Mouse (Mus musculus): ENCODE measurements around the gene Vdac1. TPM values are rescaled to one million over a fixed set of nuclear protein-coding genes. Genes with fewer than 3 reads are reported as not detected.
A peak's percentile ranks its signal among the peaks of the same experiment; 100 is the strongest.

Vdac1 gene
- 221 and 222 TPM in 2 replicates for polyA plus RNA-seq (2016; fragmentation: Nextera tagmentation; extraction: Ambion mirVana)

DNA sequence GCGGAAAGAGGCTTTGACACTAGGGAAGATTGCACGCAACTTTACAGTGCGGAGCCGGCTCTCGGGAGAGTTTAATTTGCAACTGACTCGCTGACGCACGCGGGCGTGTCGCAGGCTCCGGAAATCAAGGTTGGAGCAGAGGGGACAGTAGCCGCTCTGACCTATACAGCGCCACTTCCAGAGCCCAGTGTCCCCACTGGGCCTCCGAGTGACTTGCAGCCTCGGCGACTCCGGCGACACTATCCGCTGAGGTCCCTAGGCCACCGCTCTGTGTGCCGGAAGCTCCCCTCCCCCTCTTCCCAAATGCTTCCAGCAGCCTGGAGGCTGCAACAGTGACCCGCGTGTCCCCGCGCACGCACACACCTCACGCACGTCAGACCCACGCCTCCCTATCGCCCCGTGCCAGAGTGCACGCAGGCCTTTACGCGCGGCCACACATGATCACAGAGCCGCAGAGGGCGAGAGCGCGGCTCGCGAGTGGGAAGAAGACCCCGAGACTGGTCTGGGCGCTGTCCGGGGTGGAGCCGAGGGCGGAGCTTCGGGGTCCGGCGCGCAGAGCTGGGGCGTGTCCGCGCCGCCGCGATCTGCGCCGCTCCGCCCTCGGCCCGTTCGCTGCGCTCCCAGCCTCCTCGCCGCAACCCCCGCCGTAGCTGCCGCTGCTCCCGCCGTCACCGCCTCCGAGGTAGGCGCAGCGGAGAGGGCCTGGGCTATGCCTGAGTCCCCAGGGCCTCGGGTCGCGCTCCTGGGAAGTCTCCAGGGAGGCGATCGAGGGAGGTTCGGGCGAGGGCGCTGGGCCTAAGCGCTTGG, at the start of gene Vdac1:
Gene Vdac1 (plus strand): TSS at position 390 of the 807 bp plus-strand sequence.
- no peaks in the 10 kb centered on the region for H3K36me3 ChIP-seq
- peak within 1 kb of the TSS; percentile 97 for H3K27ac ChIP-seq (replicated peaks)
- 0 out of 2 replicates have a peak, but pooled peaks cover under 1% of the 10 kb centered on the region for H3K9me3 ChIP-seq (replicated peaks)
- under 1% methylated on average over 84 of the region's 84 CpGs for WGBS
- H3K27me3 ChIP-seq (ENCODE audit: low read depth, poor library complexity, severe bottlenecking): 0 out of 2 replicates have a peak, but pooled peaks cover 3% of the 10 kb centered on the region
- peaks cover 47% of the 10 kb centered on the region for H3K4me1 ChIP-seq
- peak; percentile 89 for DNase-seq (ENCODE audit: low spot score)
- H3K4me3 ChIP-seq: peak within 1 kb of the TSS; percentile 92

DNA sequence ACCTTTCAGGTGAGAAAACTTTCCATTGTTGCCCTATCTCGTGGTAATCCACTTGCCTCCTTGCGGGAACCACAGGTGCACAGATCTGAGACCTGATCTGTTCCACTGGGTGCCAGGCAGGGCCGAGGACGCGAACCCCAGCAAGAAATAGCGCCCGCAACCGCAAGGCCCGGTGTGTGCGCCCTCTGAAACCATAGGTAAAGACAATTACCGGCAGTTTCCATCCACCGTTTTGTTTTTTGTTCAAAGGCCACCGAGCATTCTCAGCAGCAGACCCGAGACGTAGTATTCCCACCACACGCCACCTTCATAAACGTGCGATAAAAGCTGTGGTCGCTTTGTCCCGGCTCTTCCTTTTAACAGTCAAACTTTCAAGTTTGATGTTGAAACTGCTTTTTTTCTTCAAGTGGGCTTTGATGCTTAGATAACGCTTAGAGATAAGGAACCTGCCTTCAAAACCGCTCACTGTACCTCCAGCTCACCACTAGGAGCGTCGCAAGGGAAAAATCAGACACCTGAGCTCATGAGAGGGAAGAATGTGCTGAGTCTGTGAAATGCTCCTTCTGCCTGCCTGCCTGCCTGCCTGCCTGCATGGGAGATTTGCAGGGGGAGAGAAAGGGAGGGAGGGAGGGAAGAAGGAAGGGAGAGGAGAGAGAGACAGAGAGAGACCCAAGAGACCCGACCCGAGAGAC, 46.4 kb upstream of the Vdac1 start:
- no peak for DNase-seq (ENCODE audit: low spot score)
- Histone ChIP-seq H3K27ac (replicated peaks) (no peak overlapping the region), H3K27me3 (ENCODE audit: low read depth, poor library complexity, severe bottlenecking) (peaks cover 29% of the 10 kb centered on the region), H3K36me3 (no peaks in the 10 kb centered on the region), H3K4me3 (no peak overlapping the region), H3K9me3 (replicated peaks) (no peaks in the 10 kb centered on the region), H3K4me1 (0 out of 2 replicates have a peak, but pooled peaks cover 6% of the 10 kb centered on the region)
- WGBS: 20% methylated on average over 26 of the region's 26 CpGs

DNA sequence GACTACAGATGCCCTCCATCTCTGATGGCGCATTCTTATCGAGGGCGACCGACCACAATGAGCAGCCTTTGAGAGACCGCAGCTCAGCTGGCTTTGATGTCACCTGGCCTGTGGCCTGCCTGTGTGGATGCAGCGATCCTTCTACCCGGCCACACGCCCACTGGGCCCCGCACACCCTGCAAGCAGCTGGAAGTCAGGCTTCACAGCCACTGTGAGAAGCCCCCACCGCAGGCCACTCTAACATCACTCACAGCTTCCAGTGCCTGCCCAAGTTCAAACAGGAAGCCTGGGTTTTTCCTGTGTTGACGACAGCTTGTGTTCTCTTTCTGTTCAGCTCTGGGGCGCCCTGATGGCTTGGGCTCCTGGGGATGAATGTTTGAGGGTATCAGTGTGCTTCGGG, 42.2 kb upstream of the Vdac1 start:
- Histone ChIP-seq H3K27me3 (ENCODE audit: low read depth, poor library complexity, severe bottlenecking) (peaks cover 21% of the 10 kb centered on the region), H3K4me3 (no peak overlapping the region), H3K9me3 (replicated peaks) (no peaks in the 10 kb centered on the region), H3K4me1 (0 out of 2 replicates have a peak, but pooled peaks cover 6% of the 10 kb centered on the region), H3K27ac (replicated peaks) (no peak overlapping the region), H3K36me3 (no peaks in the 10 kb centered on the region)
- no peak for DNase-seq (ENCODE audit: low spot score)
- WGBS: 80% methylated on average over 13 of the region's 13 CpGs

DNA sequence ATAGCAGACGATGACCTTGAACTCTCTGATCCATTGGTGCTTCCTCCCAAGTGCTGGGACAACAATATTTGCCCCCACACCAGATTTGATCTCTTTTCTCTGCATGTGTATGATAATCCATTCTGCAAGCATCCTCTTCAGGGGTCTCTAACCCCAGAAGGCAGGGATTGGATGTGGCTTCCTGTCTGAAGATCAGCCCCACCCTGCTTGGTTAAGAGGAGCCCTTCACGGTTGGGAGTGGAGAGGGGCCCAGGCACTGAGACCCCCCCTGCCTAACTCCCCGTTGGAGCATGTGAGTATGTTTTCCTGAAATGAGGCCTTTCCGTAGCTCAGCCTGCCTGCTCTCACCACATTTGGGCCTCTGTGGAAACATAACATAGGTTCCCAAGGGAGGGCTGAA, 41.0 kb upstream of the Vdac1 start:
- Histone ChIP-seq H3K9me3 (replicated peaks) (no peaks in the 10 kb centered on the region), H3K4me3 (no peak overlapping the region), H3K36me3 (no peaks in the 10 kb centered on the region), H3K27me3 (ENCODE audit: low read depth, poor library complexity, severe bottlenecking) (peaks cover 18% of the 10 kb centered on the region), H3K4me1 (0 out of 2 replicates have a peak, but pooled peaks cover 3% of the 10 kb centered on the region), H3K27ac (replicated peaks) (no peak overlapping the region)
- DNase-seq (ENCODE audit: low spot score): no peak
- WGBS: 77% methylated on average over 4 of the region's 4 CpGs

DNA sequence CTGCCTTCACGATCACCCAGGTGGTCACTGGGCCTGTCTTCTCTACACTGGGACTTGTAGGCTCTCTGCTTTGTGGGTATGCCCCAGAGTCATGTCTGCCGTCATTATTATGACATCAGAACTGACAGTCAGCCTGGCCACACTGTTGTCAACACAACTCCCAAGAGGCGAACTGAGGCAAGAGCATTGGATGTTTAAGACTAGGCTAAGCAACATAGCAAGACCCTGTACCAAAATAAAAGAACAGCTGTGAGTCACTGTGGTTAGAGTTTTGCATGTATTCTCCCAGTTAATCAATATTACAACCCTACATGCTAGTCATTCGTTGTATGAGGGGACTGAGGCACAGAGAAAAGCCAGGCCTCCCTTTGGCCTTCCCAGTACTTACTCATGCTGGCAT, 40.1 kb upstream of the Vdac1 start:
- WGBS: 86% methylated on average over 4 of the region's 4 CpGs
- Histone ChIP-seq H3K27ac (replicated peaks) (no peak overlapping the region), H3K36me3 (no peaks in the 10 kb centered on the region), H3K4me1 (no peaks in the 10 kb centered on the region), H3K27me3 (ENCODE audit: low read depth, poor library complexity, severe bottlenecking) (peaks cover 10% of the 10 kb centered on the region; the same call in 1 of the 2 replicates), H3K9me3 (replicated peaks) (no peaks in the 10 kb centered on the region), H3K4me3 (no peak overlapping the region)
- no peak for DNase-seq (ENCODE audit: low spot score)

DNA sequence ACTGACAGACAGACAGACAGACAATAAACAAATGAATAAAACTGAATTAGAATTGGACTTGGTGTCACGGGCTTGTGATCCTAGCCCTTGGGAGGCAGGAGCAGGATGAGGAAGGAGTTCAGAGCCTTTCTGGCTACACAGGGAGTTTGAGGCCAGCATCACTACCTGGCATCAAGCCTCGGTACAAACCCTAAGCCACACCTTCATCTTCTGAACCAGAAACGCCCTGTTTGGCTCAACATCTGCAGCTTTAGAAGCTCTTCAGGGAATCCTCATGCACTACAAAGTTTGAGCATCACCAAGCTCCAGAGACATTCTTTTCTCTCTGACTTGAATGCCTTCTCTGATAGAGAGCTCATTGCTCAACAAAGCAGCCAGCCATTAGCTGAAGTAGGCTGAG, 39.1 kb upstream of the Vdac1 start:
- no peak for DNase-seq (ENCODE audit: low spot score)
- Histone ChIP-seq H3K4me1 (no peaks in the 10 kb centered on the region), H3K9me3 (replicated peaks) (no peaks in the 10 kb centered on the region), H3K36me3 (no peaks in the 10 kb centered on the region), H3K27me3 (ENCODE audit: low read depth, poor library complexity, severe bottlenecking) (peaks cover 9% of the 10 kb centered on the region; the same call in 1 of the 2 replicates), H3K4me3 (no peak overlapping the region), H3K27ac (replicated peaks) (no peak overlapping the region)
- 81% methylated on average over 3 of the region's 3 CpGs for WGBS

DNA sequence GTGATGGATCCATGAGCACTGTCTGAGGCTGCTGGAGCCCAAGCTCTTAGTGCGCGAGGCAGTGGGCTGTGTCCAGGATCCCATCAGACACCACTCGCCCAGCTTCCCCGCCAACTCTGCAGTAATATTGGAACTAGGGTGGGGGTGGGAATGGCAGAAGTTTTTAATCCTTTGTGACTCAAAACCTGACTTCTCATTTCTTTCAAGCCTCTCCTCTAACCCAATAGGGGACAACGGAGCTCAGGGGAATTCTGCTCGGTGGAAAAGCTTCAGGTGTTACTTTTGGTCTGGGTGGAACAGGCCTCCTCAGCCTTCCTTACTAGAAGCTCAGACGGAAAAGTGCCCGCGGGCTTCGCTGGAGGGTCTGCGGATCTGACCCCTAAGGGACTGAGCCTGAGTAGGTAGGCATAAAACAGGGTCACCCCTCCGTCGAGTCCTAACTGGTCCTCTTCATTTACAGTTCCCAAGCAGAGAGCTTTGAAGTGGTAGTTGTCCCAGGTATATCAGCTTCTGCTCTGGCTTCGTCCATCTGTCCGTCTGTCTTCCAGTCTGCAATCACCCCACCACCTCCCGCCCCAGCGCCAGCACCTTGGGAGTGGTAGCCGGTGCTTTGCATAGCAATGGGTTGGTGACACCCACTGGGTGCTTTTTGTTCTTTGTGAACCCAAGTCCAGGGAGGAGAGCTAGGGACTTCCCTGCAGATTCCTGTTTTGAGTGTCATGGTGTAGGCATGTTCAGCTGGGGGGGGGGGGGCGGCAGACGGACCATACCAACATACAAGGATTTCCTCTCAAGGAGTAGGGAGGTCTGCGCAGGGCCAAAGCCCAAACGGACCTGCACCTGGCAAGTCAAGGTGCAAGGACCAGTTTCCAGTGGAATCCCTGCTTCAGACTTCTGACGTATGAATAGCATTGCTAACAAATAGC, 36.0 kb upstream of the Vdac1 start:
- Histone ChIP-seq H3K9me3 (replicated peaks) (no peaks in the 10 kb centered on the region), H3K4me1 (0 out of 2 replicates have a peak, but pooled peaks cover 3% of the 10 kb centered on the region), H3K36me3 (no peaks in the 10 kb centered on the region), H3K27me3 (ENCODE audit: low read depth, poor library complexity, severe bottlenecking) (peaks cover 9% of the 10 kb centered on the region; the same call in 1 of the 2 replicates), H3K27ac (replicated peaks) (no peak overlapping the region), H3K4me3 (no peak overlapping the region)
- DNase-seq (ENCODE audit: low spot score): no peak
- WGBS: 58% methylated on average over 23 of the region's 23 CpGs

DNA sequence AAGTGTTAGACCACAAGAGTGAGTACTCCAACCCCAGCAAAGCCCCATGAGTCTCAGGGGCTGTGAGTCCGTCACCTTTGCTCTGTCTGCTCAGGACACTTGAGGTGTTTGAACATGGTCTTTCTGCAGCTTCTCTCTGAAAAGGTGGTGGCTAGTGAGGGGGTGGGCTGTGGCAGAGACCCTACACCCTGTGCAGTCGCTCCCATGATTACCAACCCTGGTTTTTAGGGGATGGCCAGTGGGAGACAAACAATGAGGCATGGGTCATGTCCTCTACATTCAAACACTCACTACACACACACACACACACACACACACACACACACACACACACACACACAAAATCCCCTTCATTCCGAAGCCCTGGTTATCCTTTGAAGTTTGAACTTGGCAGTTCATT, 33.3 kb upstream of the Vdac1 start:
- DNase-seq (ENCODE audit: low spot score): no peak
- Histone ChIP-seq H3K27ac (replicated peaks) (no peak overlapping the region), H3K4me1 (0 out of 2 replicates have a peak, but pooled peaks cover 4% of the 10 kb centered on the region), H3K27me3 (ENCODE audit: low read depth, poor library complexity, severe bottlenecking) (peaks cover 9% of the 10 kb centered on the region; the same call in 1 of the 2 replicates), H3K4me3 (no peak overlapping the region), H3K36me3 (no peaks in the 10 kb centered on the region), H3K9me3 (replicated peaks) (no peaks in the 10 kb centered on the region)
- 77% methylated on average over 3 of the region's 3 CpGs for WGBS

DNA sequence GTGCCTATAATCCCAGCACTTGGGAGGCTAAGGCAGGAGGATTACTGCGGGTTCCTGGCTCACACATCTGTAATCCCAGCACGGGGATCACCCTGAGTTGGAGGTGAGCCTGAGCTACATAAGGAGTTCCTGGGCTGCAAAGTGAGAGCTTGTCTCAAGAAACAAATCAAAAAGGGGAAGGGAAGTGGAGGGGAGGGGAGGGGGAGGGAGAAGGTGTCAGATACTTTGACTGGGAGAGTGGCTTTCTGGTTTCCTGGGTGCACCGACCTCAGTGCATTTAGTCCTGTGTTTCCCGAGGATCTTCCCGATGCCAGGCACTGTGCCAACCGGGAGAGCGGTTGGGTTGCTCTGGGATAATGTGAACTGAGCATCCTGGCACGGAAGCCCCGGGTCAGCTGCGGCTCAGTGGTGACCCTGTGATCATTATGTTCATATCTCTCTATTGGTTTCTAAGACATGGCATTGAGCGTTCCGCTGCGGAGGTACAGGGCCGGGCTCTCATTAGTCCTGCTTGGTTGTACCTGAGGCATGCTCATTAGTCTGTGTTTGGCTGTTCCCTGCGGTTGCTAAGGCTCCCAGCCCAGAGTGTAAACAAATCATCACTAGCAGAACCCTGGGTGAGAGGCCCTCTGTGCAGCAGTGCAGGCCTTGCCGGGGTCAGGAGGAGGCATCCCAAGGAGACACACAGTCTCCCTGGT, 28.1 kb upstream of the Vdac1 start:
- H3K4me3 ChIP-seq: no peak overlapping the region
- H3K27ac ChIP-seq (replicated peaks): no peak overlapping the region
- peaks cover 11% of the 10 kb centered on the region for H3K4me1 ChIP-seq
- H3K36me3 ChIP-seq: no peaks in the 10 kb centered on the region
- 56% methylated on average over 16 of the region's 16 CpGs for WGBS
- H3K27me3 ChIP-seq (ENCODE audit: low read depth, poor library complexity, severe bottlenecking): no peaks in the 10 kb centered on the region
- no peak for DNase-seq (ENCODE audit: low spot score)
- H3K9me3 ChIP-seq (replicated peaks): no peaks in the 10 kb centered on the region

DNA sequence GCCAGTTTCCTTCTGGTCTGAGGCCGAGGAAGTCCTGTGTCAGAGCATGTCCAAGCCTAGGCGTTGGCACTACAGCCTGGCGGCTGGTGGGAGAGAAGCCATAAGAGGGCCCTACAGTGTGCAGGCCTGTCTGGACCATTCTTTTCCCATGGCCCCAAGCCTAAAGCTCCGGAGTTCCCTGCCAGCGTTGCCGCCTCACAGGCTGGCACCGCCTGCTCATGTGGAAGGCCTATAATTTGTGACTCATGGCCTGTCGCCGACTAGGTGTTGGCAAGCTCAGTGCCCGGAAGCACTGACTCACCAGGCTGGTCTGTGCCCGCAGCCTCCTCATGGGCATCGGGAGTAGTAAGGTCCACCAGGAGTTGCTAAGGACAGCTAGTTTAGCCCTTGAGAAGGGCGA, 27.0 kb upstream of the Vdac1 start:
- Histone ChIP-seq H3K4me1 (peaks cover 17% of the 10 kb centered on the region), H3K36me3 (no peaks in the 10 kb centered on the region), H3K4me3 (no peak overlapping the region), H3K9me3 (replicated peaks) (no peaks in the 10 kb centered on the region), H3K27me3 (ENCODE audit: low read depth, poor library complexity, severe bottlenecking) (no peaks in the 10 kb centered on the region), H3K27ac (replicated peaks) (no peak overlapping the region)
- WGBS: 94% methylated on average over 13 of the region's 13 CpGs
- no peak for DNase-seq (ENCODE audit: low spot score)

DNA sequence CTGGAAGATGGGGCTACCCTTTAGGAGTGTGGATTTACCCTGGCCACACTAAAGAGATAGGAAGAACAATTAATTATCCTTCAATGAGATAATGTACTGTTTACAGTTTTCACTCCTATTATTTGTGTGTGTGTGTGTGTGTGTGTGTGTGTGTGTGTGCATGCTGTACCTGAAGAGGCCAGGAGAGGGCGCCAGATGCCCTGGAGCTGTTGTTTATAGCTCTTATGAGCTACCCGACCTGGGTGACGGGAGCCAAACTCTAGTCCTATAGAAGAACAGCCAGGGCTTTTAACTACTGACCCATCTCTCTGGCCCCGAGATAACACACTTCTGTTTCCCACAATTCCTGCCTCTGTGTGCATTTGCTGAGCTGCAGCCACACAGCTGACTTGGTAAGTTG, 25.4 kb upstream of the Vdac1 start:
- Histone ChIP-seq H3K4me1 (peaks cover 14% of the 10 kb centered on the region), H3K27me3 (ENCODE audit: low read depth, poor library complexity, severe bottlenecking) (no peaks in the 10 kb centered on the region), H3K4me3 (no peak overlapping the region), H3K9me3 (replicated peaks) (no peaks in the 10 kb centered on the region), H3K36me3 (no peaks in the 10 kb centered on the region), H3K27ac (replicated peaks) (no peak overlapping the region)
- no peak for DNase-seq (ENCODE audit: low spot score)
- 86% methylated on average over 4 of the region's 4 CpGs for WGBS

DNA sequence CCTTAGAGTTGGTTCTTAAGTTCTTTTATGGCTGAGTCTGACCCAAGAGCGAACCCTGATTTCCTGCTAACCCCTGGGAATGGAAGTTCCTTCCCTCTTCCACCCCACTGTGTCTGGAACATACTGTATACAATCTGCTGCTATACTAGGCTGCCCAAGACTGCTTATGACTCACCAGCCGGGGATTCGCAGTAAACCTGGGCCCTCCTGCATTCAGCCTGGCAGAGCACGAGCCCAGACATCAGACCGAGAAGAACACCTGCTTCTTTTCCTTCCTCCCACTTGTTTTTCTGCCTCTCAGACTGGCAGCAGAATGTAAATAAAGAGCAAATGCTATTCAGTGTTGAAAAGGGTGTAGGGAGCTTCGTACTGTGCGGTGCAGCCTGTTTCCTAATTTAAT, 24.7 kb upstream of the Vdac1 start:
- no peak overlapping the region for H3K27ac ChIP-seq (replicated peaks)
- DNase-seq (ENCODE audit: low spot score): no peak
- H3K4me3 ChIP-seq: no peak overlapping the region
- H3K36me3 ChIP-seq: no peaks in the 10 kb centered on the region
- 85% methylated on average over 7 of the region's 7 CpGs for WGBS
- H3K4me1 ChIP-seq: peaks cover 18% of the 10 kb centered on the region
- H3K9me3 ChIP-seq (replicated peaks): no peaks in the 10 kb centered on the region
- H3K27me3 ChIP-seq (ENCODE audit: low read depth, poor library complexity, severe bottlenecking): no peaks in the 10 kb centered on the region
